Mouse (Mus musculus) thymus, adult 18-20 months (tissue): ENCODE measurements at regions not wholly inside any gene's neighbourhood (a gene's known extent, or its start where the extent isn't known, plus 50 kb on each side); places are given as distances from the start of the nearest gene placed in this dataset.
"Not testable (repeated sequence)": the region's sequence is repeated elsewhere in the genome, so short reads cannot be mapped to it uniquely, and the experiment has no call there.

Experiments used
- DNase-seq, 2 experiments: peaks; one replicate each; pipeline ENCODE4 v3.0.0; 2022; ENCODE audit warnings: mixed read lengths in 2 of 2

GRCm38 (mm10) chr6:5663433-5664175, 61.8 kb upstream of the Dync1i1 start:
- no peak for DNase-seq

GRCm38 (mm10) chr6:5645150-5645732, 80.2 kb upstream of the Dync1i1 start:
- no peak for DNase-seq

GRCm38 (mm10) chr6:5634222-5634621, 91.2 kb upstream of the Dync1i1 start:
- no peak for DNase-seq

GRCm38 (mm10) chr6:5633036-5633708, 92.3 kb upstream of the Dync1i1 start:
- DNase-seq, result no peak

- DNase-seq, result no peak
Measured at GRCm38 (mm10) chr6:5624085-5624484, 101.4 kb upstream of the Dync1i1 start.

- DNase-seq, result no peak
Measured at GRCm38 (mm10) chr6:5621582-5621981, 103.9 kb upstream of the Dync1i1 start.

- DNase-seq, result no peak
Measured at GRCm38 (mm10) chr6:5594011-5594410, 97.9 kb upstream of the Pdk4 start.

GRCm38 (mm10) chr6:5589635-5590034, 93.5 kb upstream of the Pdk4 start:
- peak; percentile 15 to 17 for DNase-seq

- DNase-seq, result no peak
Measured at GRCm38 (mm10) chr6:5582923-5583525, 86.9 kb upstream of the Pdk4 start.

GRCm38 (mm10) chr6:5576891-5577290, 80.8 kb upstream of the Pdk4 start:
- DNase-seq, result not testable (repeated sequence)

- DNase-seq, result no peak
Measured at GRCm38 (mm10) chr6:5566582-5566981, 70.5 kb upstream of the Pdk4 start.

GRCm38 (mm10) chr6:5565049-5565448, 68.9 kb upstream of the Pdk4 start:
- no peak for DNase-seq

GRCm38 (mm10) chr6:5553703-5554394, 57.7 kb upstream of the Pdk4 start:
- DNase-seq, result no peak

GRCm38 (mm10) chr6:5550067-5550466, 54.0 kb upstream of the Pdk4 start:
- no peak for DNase-seq
